Mouse (Mus musculus) myocyte (in vitro differentiated cells): ENCODE data around the gene Efhd2. TPM values are rescaled to one million over a fixed set of nuclear protein-coding genes. Genes with fewer than 3 reads are reported as not detected.

Source experiments
- H3K27me3 ChIP-seq: one replicate; pipeline ENCODE4 v1.6.1; 2011; ENCODE audit not compliant: control insufficient read depth, insufficient read depth, insufficient read length
- H3K36me3 ChIP-seq: one replicate; pipeline ENCODE4 v1.6.1; 2011; ENCODE audit not compliant: control insufficient read depth, insufficient read depth
- H3K4me2 ChIP-seq: one replicate; pipeline ENCODE4 v1.6.1; 2011; ENCODE audit warnings: low read depth, control low read depth
- H3K4me3 ChIP-seq: one replicate; pipeline ENCODE4 v1.5.1; 2011; ENCODE audit warnings: mild to moderate bottlenecking, control low read depth, moderate library complexity
- H3K79me2 ChIP-seq: one replicate; pipeline ENCODE4 v1.6.1; 2011; ENCODE audit not compliant: control insufficient read depth, insufficient read depth
- H3ac ChIP-seq: one replicate; pipeline ENCODE4 v1.6.1; 2011; ENCODE audit not compliant: control insufficient read depth, insufficient read length
- CEBPB ChIP-seq: IDR thresholded peaks from 2 replicates; pipeline ENCODE4 v1.6.1; 2011; ENCODE audit warnings: mild to moderate bottlenecking, moderate library complexity; ENCODE audit not compliant: poor library complexity, insufficient read depth, severe bottlenecking
- E2F4 ChIP-seq: IDR thresholded peaks from one replicate; pipeline ENCODE4 v1.6.1; 2011; ENCODE audit warnings: mild to moderate bottlenecking, control low read depth, moderate library complexity; ENCODE audit not compliant: insufficient read depth
- MAX ChIP-seq: IDR thresholded peaks from one replicate; pipeline ENCODE4 v1.6.1; 2011; ENCODE audit warnings: low read depth, mild to moderate bottlenecking, control low read depth
- MYOD1 ChIP-seq, 3 experiments: IDR thresholded peaks; one replicate each; pipeline ENCODE4 v1.6.1; 2011; ENCODE audit warnings: control low read depth in 2 of 3, low read depth in 2 of 3, mild to moderate bottlenecking in 2 of 3, moderate library complexity in 1 of 3; ENCODE audit not compliant: insufficient read length in 2 of 3, control insufficient read depth in 1 of 3
- MYOG ChIP-seq, 3 experiments: IDR thresholded peaks; one replicate each; pipeline ENCODE4 v1.6.1; 2011; ENCODE audit warnings: control low read depth in 2 of 3, low read depth in 2 of 3, mild to moderate bottlenecking in 2 of 3; ENCODE audit not compliant: insufficient read length in 2 of 3, control insufficient read depth in 1 of 3, insufficient read depth in 1 of 3
- POLR2A ChIP-seq: IDR thresholded peaks from one replicate; pipeline ENCODE4 v1.6.1; 2011; ENCODE audit warnings: low read depth, mild to moderate bottlenecking, control low read depth, moderate library complexity; ENCODE audit not compliant: insufficient read length
- POLR2AphosphoS2 ChIP-seq: IDR thresholded peaks from one replicate; pipeline ENCODE4 v1.6.1; 2011; ENCODE audit warnings: low read depth, control low read depth; ENCODE audit not compliant: insufficient read length
- REST ChIP-seq: IDR thresholded peaks from one replicate; pipeline ENCODE4 v1.6.1; 2011; ENCODE audit warnings: mild to moderate bottlenecking, control low read depth, moderate library complexity; ENCODE audit not compliant: insufficient read depth, insufficient read length
- SRF ChIP-seq: IDR thresholded peaks from one replicate; pipeline ENCODE4 v1.6.1; 2011; ENCODE audit warnings: low read depth; ENCODE audit not compliant: control insufficient read depth, insufficient read length
- TCF12 ChIP-seq: IDR thresholded peaks from one replicate; pipeline ENCODE4 v1.6.1; 2011; ENCODE audit warnings: mild to moderate bottlenecking, control low read depth; ENCODE audit not compliant: poor library complexity, insufficient read depth, severe bottlenecking
- TCF3 ChIP-seq: IDR thresholded peaks from one replicate; pipeline ENCODE4 v1.6.1; 2011; ENCODE audit warnings: low read depth, control low read depth; ENCODE audit not compliant: insufficient read length
- USF1 ChIP-seq: IDR thresholded peaks from one replicate; pipeline ENCODE4 v1.6.1; 2011; ENCODE audit warnings: low read depth, mild to moderate bottlenecking, control low read depth, moderate library complexity
- polyA plus RNA-seq: library from polyadenylated mRNA; unstranded; fragments of >200 nt; fragmentation: generic; extraction: Trizol; gene quantifications from one replicate; pipeline ENCODE4 v1.2.1, GENCODE M21; 2012; ENCODE audit warnings: missing spikeins

The Efhd2 gene
- polyA plus RNA-seq, 1 experiment, result 38.8 TPM

DNA sequence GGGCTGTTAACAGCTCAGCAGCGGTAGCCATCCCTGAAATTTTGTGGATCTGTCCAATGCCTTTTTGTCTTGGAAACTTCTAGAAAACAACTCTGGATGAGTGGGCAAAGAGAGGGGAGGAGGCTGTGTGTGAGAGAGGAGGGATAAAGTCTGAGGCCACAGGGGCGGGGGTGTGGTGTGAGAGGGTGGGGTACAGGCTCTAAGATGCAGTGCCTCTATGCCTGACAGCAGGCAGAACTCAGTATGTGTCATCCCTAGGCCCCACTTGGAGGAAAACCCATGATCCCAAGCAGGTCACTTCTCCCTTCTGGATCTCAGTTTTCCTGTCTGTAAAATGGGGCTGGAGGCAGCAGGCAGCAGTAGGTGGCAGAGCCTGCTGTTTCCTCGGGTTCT, 3.4 kb downstream of the Efhd2 start:
- Histone ChIP-seq H3ac (no peak overlapping the region), H3K36me3 (no peaks in the 10 kb centered on the region), H3K27me3 (no peaks in the 10 kb centered on the region), H3K4me2 (no peak overlapping the region), H3K79me2 (peaks cover 12% of the 10 kb centered on the region), H3K4me3 (no peak overlapping the region)
- TF ChIP-seq MAX, result no peak
- TF ChIP-seq MYOD1 (IDR thresholded peaks at IDR 0.05; ENCODE audit: control insufficient read depth in 1 of 3, insufficient read length in 2 of 3, low read depth in 2 of 3), result no peak
- TF ChIP-seq SRF, result no peak
- no peak for TF ChIP-seq CEBPB
- no peak for TF ChIP-seq MYOG (IDR thresholded peaks at IDR 0.05; ENCODE audit: control insufficient read depth in 1 of 3, insufficient read depth in 1 of 3, insufficient read length in 2 of 3, low read depth in 2 of 3)
- no peak for TF ChIP-seq USF1
- TF ChIP-seq TCF3, result no peak
- TF ChIP-seq POLR2A, result no peak
- TF ChIP-seq POLR2AphosphoS2, result no peak
- no peak for TF ChIP-seq TCF12
- no peak for TF ChIP-seq E2F4
- TF ChIP-seq REST, result no peak

DNA sequence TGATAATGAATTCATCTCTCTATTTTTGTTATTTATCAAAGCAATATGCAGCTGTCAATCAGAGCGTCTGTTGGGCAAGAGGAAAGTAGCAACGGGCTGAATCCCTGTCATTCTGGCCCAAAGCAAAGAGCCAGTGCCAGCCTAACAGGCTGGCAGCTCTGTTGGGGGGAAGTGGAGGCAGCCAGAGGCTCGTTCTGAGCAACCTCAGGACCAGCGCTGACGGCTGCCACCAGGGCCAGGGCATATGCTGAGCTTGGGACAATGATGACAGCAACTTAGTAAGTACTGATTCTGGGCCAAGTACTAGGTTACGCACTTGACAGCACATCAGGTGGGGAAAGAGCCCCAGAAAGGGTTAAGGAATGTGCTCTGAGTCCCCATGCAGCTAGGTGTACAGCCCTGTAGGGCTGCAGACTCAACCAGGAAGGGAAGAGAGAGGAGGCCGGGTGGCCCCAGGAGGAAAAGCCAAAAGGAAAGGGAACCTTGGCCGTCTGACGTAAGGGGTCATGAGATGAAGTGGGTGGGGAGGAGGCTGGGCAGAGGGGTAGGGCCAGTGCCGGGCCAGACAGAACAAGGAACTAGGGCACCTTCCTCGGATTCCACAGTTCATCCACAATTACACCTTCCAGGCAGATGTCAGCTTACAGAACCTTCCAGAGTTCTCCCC, 3.9 kb downstream of the Efhd2 start:
- no peaks in the 10 kb centered on the region for H3K27me3 ChIP-seq
- no peak overlapping the region for H3ac ChIP-seq
- H3K79me2 ChIP-seq, result peaks cover 12% of the 10 kb centered on the region
- TF ChIP-seq MAX, result no peak
- no peak for TF ChIP-seq POLR2A
- no peak for TF ChIP-seq SRF
- no peak for TF ChIP-seq USF1
- no peak for TF ChIP-seq TCF12
- TF ChIP-seq MYOD1 (IDR thresholded peaks at IDR 0.05; ENCODE audit: control insufficient read depth in 1 of 3, insufficient read length in 2 of 3, low read depth in 2 of 3), result no peak
- TF ChIP-seq POLR2AphosphoS2, result no peak
- no peak for TF ChIP-seq CEBPB
- TF ChIP-seq MYOG (IDR thresholded peaks at IDR 0.05; ENCODE audit: control insufficient read depth in 1 of 3, insufficient read depth in 1 of 3, insufficient read length in 2 of 3, low read depth in 2 of 3), result no peak
- TF ChIP-seq E2F4, result no peak
- no peak for TF ChIP-seq TCF3
- no peak for TF ChIP-seq REST
- H3K4me2 ChIP-seq, result peak overlapping the region; percentile 1
- no peak overlapping the region for H3K4me3 ChIP-seq
- no peaks in the 10 kb centered on the region for H3K36me3 ChIP-seq

DNA sequence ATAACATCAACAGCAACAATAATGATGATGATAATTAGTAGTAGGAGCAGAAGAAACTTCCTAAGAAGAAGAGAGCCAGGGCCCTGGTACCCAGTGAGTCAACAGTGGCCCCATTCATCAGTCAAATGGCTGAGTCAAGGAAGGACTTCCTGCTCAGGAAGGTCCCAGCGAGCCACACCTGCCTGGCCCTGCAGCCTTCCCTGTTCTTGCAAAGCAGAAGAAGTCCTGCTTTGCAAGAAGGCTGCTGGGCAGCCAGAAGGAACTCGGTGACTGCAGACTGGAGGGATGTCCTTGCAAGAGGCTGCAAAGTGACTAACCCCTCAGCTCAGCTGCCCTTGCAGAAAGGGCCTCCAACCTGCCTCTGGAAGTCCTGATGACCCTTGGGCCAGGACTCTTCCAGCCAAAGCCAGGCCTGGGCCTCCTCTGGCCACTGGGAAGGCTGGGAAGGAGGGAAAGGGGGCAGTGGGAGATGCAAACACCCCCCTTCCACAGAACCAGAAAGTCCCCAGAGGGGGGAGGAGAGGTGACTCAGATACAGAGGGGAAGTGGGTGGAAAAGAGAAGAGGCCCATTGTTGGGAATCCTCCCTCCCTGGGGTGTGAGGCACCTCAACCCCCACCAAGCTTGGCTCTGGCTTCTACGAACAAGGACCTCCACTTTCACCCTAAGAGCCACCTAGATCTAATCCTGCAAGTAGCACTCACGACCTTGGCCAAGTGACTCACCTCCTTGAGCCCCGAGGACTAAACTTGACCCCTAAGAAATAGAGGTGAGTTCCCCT, 5.1 kb downstream of the Efhd2 start:
- Histone ChIP-seq H3K79me2 (peaks cover 12% of the 10 kb centered on the region), H3K27me3 (no peaks in the 10 kb centered on the region), H3ac (no peak overlapping the region), H3K4me3 (no peak overlapping the region), H3K36me3 (no peaks in the 10 kb centered on the region), H3K4me2 (peak overlapping the region; percentile 1)
- TF ChIP-seq TCF3 (no peak), E2F4 (no peak), MAX (no peak)

DNA sequence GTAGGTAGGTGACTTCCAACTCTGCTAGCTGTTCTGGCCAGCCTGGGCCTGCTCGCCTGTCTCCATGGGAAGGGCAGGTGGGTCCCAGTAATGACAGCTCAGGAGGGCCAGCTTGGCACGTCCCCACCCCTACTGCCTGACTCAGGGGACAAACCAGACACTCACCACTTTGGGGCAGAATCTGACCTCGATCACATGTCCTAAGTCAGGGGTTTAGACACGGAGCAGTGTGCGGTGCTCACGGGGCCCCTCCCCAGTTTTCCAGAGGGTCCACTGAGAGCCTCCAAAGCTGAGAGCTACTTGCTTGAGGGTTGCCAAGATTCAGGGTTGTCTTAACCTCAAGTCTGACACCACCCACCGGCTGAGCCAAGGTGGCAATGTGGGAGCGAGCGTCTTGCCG, 6.7 kb downstream of the Efhd2 start:
- Histone ChIP-seq H3K4me2 (peak overlapping the region; percentile 80), H3ac (no peak overlapping the region), H3K4me3 (no peak overlapping the region), H3K27me3 (no peaks in the 10 kb centered on the region), H3K79me2 (no peaks in the 10 kb centered on the region), H3K36me3 (no peaks in the 10 kb centered on the region)
- TF ChIP-seq CEBPB (no peak), MAX (no peak), MYOD1 (IDR thresholded peaks at IDR 0.05; ENCODE audit: control insufficient read depth in 1 of 3, insufficient read length in 2 of 3, low read depth in 2 of 3) (no peak), SRF (no peak), TCF3 (no peak), USF1 (no peak)

DNA sequence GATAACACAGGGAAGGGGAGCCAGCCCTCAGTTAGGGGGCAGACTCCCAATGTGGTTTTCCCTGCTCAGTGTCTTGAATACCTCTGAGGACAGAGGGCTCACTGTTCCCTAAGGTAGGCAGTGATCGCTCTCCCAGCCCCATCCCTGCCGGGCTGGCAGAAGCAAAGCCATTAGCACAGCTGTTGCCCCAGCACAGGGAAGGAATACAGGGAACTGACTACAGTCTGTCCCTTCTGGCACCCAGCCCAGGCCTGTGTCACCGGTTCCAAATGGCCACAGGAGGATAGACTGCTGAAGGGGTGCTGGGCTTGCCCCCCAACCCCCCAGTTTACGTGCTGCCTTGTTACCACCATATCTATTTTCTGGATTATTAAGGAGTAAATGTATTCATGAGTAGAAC, 7.2 kb downstream of the Efhd2 start:
- Histone ChIP-seq H3K79me2 (no peaks in the 10 kb centered on the region), H3K36me3 (no peaks in the 10 kb centered on the region), H3K4me3 (no peak overlapping the region), H3K27me3 (no peaks in the 10 kb centered on the region), H3K4me2 (peak overlapping the region; percentile 80), H3ac (no peak overlapping the region)
- TF ChIP-seq USF1, result no peak
- peak in 2 of 3 experiments; percentile 73 to 85 for TF ChIP-seq MYOD1 (IDR thresholded peaks at IDR 0.05; ENCODE audit: control insufficient read depth in 1 of 3, insufficient read length in 2 of 3, low read depth in 2 of 3)
- TF ChIP-seq MYOG (IDR thresholded peaks at IDR 0.05; ENCODE audit: control insufficient read depth in 1 of 3, insufficient read depth in 1 of 3, insufficient read length in 2 of 3, low read depth in 2 of 3), result peak in 2 of 3 experiments; percentile 78 to 90
- no peak for TF ChIP-seq POLR2AphosphoS2
